Mouse (Mus musculus) thymus, postnatal 10 days (tissue): ENCODE data around the gene Riok2.
A peak's percentile ranks its signal among the peaks of the same experiment; 100 is the strongest.
"Not testable (repeated sequence)": the region's sequence is repeated elsewhere in the genome, so short reads cannot be mapped to it uniquely, and the experiment has no call there.

Source experiments
- DNase-seq, 2 experiments: peaks; one replicate each; pipeline ENCODE4 v3.0.0; 2021; ENCODE audit warnings: low spot score in 2 of 2

Riok2 gene

DNA sequence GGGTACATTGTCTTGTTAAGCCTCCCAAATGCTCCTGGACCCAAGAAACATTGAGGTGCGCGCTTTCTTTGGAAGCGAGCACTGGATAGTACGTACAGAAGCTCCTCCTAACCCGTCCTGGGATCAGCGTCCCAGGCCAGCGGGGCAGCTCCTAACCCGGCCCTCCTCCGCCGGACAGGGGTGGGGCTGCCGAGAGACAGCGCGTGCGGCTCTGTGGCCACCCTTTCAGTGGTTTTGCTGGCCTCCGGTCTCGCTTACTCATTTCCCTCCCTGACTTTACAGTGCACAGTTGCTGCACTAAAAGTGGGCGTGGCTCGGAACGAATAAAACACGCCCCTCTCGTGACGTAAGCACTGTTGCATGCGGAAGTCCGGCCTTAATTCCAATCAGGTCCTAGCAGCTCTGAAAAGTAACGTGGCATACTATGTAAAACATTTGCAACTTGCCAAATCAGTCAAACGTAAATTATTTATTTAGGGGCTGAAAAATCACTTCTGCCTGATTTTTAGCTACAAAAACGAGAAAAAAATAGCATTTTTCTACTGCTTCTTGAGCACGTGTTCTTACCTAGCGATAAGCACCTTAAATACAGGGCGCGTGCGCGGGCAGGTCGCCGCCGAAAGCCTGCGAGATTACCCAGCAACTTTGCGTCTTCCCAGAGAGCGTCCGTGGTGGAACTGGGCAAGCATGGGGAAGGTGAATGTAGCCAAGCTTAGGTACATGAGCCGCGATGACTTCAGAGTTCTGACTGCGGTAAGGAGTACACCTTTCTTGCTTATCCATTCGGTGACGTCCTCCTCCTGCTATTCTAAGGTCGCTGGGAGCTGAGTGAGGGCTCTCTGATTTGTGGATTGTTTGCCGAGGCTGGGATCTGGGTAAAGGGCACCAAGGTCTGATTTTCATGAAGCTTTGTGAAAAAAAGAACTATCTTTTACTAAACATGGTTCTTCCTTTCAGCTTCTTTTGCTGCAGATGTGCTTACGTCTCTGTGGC lies at the start of gene Riok2:
Gene Riok2, plus strand, starts transcription at position 392 of the 993 bp plus-strand sequence.
- peak; percentile 90 to 95 for DNase-seq

GRCm38 (mm10) chr17:17326022-17326421 lies 48.1 kb upstream of the Riok2 start:
- DNase-seq = not testable (repeated sequence)

DNA sequence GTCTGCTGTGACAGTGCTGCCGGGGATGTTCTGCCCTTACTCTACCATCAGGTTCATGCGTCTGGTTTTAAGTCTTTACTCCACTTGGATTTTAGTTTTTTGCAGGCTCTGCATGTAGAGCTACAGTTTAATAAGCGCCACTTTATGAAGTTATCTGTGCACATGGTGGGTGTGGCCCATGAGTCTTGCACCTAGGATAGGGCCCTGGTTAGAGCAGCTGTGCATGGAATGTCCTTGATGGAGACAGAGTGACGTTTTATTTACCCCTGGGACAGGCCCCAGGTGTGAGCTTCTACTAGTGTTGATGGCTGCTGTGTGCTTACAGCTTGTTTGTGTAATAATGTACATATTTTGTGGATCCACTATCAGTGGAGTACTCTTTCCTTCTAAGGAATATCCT lies 47.5 kb upstream of the Riok2 start:
- no peak for DNase-seq

GRCm38 (mm10) chr17:17345374-17346183 lies 28.5 kb upstream of the Riok2 start:
- not testable (repeated sequence) for DNase-seq

- DNase-seq = not testable (repeated sequence)
These were observed 27.8 kb upstream of the Riok2 start for GRCm38 (mm10) chr17:17346281-17346680.

DNA sequence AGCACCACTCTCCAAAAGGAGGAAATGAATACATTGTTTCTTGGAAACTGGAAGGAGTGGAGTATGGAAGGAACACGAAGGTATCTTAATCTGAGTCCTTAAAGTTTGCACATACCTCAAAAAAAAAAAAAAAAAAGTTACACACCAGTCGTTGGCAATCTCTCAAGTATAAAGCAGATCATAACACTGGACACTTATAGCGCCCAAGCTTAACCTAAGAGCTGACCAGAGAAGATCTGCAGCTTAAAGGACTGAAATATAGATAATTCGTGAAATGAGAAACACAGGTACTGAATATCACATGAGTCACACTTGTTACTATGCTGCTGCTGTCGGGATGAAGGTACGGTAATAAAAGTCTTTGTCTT lies 575 bp upstream of the Riok2 start:
- DNase-seq = no peak

- DNase-seq = no peak
These were observed 1.5 kb downstream of the Riok2 start for GRCm38 (mm10) chr17:17375581-17375980.

- DNase-seq = no peak
These were observed 9.6 kb downstream of the Riok2 start for GRCm38 (mm10) chr17:17383703-17384102.

DNA sequence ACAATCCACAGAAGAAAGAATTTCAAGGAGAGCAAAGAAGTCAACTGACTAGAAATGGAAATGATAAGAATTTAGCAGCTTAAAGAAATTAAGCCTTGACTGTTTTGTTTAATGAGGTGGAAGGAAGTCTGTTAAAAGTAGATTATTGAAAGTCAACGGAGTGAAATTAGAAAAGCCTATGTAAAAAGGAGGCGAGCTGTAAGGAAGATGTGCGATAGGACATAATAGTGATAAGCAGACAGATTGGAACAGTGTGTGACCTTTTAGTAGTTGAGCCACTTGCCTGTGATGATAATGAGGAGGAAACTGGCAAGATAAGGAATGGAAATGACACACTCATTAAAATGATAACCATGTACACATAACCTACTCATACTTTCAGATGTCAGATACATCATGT lies 10.4 kb downstream of the Riok2 start:
- DNase-seq = no peak

DNA sequence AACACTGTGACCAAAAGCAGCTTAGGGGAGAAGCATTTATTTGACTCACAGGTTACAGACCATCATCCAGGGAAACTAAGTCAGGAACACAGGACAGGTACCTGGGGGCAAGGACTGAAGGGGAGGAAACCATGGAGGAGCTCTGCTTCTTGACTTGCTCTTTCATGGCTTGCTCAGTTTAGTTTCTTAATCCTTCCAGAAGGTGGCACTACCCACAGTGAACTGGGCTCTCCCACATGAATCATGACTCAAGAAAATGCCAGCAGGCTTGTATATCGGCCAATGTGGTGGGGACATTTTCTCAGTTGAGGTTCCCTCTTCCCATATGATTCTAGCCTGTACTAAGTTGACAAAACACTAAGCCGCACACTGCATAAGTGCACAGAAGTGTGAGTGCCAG lies 12.0 kb downstream of the Riok2 start:
- no peak for DNase-seq

DNA sequence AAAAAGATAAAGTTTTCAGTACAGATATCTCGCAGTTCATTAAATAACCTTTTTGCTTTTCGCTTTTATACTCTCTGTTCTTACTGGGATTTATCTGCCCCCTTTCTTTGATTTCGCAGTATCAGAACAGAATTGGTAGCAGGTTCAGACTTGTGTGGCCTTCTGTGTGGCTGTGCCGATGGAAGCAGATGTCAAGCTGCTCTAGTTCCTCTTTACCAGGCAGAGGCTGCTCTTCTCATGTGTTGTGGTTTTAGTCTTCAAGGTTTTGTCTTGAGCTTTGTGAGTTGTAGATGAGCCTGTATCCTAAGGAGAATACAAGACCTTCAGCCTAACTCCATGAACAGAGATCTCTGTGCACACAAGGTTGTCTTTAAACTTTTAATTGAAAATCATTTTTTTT lies 17.7 kb downstream of the Riok2 start:
- no peak for DNase-seq

DNA sequence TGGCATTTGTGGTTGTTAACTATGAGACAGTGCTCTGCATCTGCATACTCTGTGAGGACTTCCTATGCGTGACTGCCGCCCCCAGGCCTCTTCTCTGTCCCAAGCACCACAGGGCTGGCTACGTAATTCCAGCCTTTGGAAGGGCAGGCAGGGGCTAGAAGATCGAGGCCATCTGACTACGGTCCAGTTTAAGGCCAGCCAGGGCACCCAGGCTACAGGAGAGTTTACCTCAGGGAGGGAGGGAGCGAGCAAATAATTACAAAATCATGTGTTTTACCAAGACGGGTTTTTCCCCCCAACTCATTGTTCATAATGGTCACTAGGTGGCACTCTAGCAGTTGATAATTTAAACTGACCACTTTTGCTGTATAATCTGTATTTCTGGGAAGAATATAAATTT lies 18.8 kb downstream of the Riok2 start:
- no peak for DNase-seq

GRCm38 (mm10) chr17:17393300-17393699 lies 19.2 kb downstream of the Riok2 start:
- no peak for DNase-seq

DNA sequence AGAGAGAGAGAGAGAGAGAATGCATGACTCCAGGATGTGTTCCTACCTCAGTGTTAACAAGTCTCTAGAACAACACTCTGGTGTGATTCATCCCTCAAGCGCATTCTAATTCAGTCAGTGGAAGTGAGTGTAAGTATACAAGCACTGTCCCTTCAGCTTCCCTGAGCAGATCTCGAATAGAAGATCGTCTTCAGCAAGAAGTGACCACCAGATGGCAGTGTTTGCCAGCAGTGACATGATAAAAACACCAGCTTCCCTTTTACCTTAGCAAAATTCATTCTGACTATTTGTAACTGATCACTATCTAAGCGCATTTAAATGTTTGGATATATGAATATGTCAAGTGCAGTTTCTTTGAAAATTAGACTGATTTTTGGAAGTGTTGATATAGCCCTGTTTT lies 20.2 kb downstream of the Riok2 start:
- DNase-seq = peak; percentile 42 to 85

DNA sequence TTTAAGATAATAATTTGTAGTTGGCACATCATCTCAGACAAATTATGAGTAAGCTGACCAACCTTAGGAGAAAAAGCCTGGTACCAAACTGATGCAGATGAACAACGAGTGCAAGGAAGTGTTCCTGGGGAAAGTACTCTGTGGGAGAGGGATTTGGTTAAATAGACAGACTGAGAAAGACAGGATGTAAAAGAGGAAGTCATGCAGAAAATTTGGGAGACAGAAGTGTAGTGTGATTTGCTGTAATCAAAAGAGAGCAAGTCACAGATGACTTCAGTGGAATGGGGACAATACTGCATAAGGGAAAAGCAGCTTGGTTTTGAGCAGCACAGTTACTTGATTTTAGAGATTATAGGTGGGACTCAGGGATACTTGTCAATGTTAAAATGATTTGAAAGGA lies 22.8 kb downstream of the Riok2 start:
- DNase-seq = no peak

DNA sequence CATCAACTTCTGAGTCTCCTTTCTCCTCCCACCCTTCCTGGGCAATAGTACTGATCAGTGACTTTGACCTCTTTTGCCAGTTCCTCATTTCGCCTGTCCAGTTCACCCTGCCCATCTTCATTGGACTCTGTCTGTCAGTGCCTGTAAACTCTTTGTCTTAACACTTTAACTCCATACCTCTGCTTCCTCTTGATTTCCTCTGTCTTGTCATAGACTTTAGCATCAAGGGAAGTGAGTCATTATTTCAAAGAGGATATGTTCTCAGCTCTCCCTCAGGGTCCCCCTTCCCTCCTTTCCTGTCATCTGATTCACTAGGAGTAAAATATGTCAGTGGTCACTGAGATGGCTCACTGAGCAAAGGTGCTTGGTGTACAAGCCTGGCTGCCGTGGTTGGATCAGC lies 24.6 kb downstream of the Riok2 start:
- DNase-seq = no peak

DNA sequence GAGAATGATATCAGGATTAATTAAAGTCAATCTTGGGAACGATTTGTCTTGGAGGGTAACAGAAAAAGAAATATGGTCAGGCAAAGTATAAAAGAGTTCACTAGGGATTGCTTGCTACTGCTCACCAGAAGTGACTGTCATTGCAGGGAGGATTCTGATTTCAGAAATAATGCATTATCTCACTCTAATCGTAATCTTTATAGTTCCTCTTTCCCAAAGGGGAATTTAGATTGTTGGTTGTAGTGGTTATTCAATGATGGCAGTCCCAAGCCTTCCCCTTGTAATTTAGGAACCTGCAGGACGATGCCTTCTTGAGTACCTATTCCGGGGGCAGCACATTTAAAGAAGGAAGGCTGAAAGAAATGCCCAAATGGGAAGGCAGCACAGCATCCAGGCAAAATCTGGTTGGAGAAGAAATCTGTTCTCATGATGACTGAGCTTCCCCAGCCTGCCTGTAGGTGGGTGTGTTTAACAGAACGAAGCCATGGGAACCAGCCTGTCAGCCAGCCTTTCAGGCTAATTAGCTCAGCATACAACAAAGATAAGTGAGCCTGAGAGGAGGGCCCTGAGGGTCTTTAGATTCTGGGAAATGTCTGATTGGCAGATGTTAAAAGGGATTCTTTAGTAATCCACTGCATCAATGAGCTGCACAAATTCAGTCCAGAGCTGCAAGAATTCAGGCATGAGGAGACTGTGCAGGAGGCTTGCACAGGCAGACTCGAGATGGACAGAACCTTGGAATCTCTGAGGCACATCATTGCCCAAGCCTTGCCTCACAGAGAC lies 28.3 kb downstream of the Riok2 start, which contains the start of gene Lix1:
Gene Lix1, plus strand, starts transcription at position 451 of the 783 bp plus-strand sequence.
- DNase-seq = peak in 1 of 2 experiments; percentile 8

DNA sequence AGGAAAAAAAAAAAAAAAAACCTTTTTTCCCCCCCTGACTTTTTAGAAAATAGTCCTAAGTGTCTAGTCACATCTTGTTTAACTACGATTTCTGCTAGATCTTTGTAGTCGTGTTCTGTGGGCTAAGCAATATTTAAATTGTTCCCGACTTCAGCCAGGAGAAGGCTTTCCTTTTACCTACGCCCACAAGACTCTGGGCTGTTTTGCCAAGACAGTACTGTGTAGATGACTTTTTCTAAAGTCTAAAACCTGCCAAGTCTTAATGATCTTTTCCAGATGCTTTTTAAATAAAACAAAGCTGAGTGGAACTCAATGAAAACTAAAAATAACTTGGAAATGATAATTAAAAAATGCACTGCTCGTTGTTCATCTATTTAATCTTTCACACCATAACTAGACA lies 28.9 kb downstream of the Riok2 start:
- DNase-seq = no peak

DNA sequence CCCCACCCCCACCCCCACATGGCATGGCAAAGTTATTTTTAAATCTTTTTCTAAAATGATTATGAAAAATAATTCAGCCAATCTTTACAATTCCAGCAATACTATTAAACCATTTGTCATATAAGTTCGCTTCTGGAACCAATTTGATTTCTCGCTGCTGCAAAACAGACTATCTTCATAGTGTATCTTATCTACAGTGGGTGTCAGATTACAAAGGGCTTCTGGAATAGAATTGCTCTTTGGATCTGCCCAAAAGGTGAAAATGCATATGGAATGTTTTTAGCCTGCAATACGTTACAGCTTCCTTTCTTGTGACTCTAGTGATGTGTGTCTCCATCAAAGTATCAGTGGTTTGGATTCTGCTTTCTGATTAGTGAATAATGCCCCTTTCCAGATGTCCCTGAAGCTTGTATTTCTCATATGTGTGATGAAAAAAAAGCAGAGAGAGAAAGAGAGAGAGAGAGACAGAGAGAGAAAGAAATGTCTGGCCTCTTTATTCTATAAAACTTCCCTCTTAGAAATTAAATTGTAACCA lies 29.5 kb downstream of the Riok2 start:
- DNase-seq = no peak

DNA sequence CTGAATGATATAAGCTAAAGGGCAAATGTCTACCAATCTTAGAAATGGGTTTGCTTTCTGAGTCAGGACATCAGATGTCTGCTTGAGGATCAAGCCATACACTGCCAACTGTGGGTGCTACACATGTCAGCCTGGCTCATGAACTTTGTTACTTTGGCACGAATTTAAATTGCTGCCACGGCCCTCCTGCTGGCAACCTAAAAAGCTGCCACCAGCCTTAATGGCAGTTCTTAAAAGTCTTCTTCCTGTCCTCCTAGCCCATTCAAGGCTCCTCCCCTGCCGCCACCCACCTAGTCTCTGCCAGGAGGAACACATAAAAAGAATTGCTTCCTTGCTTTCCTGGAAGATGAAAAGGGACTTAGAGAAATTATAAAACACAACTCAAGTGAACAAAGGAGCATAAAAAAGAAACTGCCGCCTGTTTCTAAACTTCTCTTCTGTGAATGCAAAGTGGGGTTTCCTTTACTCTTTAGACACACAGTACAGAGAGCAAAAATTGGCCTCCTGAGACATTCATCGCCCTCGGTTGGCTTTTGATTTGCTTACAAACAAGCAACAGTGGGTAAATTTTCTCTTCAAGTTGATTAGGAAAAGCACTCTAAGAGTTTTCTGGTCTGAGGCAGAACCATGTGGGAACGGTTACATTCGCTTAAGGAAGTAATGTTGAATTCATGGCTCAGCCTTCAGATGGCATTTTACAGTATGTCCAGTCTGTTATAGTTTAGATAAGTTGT lies 30.9 kb downstream of the Riok2 start:
- DNase-seq = no peak

DNA sequence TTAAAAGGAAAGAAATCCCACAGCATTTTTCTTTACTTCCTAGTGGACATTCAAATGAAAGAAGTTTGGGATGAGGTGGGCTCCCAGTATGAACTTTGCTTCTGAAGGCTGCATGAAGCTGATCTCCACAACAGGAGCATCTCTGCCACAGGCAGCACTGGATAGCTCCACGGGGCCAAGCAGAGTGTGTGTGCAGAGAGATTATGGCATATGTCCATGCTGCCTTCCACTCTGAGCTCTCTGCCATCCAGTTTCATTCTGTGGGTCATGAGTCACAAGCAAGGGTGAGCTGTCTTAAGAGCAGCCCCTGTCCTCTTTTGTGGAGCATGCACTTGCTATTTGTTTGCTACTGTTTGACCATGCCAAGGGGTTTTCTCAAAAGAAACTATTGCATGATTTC lies 31.5 kb downstream of the Riok2 start:
- no peak for DNase-seq
